Mouse (Mus musculus) liver, embryonic 15.5 days (tissue): Measurements from ENCODE around the gene Nlk. TPM values are rescaled to one million over a fixed set of nuclear protein-coding genes. Genes with fewer than 3 reads are reported as not detected.
A peak's percentile ranks its signal among the peaks of the same experiment; 100 is the strongest.
"Not testable (repeated sequence)": the region's sequence is repeated elsewhere in the genome, so short reads cannot be mapped to it uniquely, and the experiment has no call there.

ENCODE experiments used
- ATAC-seq: fragments of 200-750 bp; cut with Nextera tagmentation; 2 replicates; pipeline ENCODE4 v1.8.0; 2017; ENCODE audit warnings: moderate number of reproducible peaks, mild to moderate bottlenecking, moderate library complexity; ENCODE audit not compliant: insufficient read depth
- H3K27ac ChIP-seq: fragments of 300-500 bp; sonication (generic); replicated peaks from 2 replicates; pipeline ENCODE4 v1.5.1; 2015; ENCODE audit warnings: mild to moderate bottlenecking, inconsistent platforms
- H3K27me3 ChIP-seq: fragments of 300-500 bp; sonication (generic); 2 replicates; pipeline ENCODE4 v1.6.1; 2015; ENCODE audit warnings: mild to moderate bottlenecking, inconsistent platforms
- H3K36me3 ChIP-seq: fragments of 300-500 bp; sonication (generic); replicated peaks from 2 replicates; pipeline ENCODE4 v1.6.1; 2015; ENCODE audit warnings: moderate library complexity, mild to moderate bottlenecking, inconsistent platforms
- H3K4me1 ChIP-seq: fragments of 300-500 bp; sonication (generic); replicated peaks from 2 replicates; pipeline ENCODE4 v1.6.1; 2015; ENCODE audit warnings: inconsistent platforms
- H3K4me2 ChIP-seq: fragments of 300-500 bp; sonication (generic); 2 replicates; pipeline ENCODE4 v1.6.1; 2015; ENCODE audit warnings: moderate library complexity, mild to moderate bottlenecking, inconsistent platforms
- H3K4me3 ChIP-seq: fragments of 300-500 bp; sonication (generic); replicated peaks from 2 replicates; pipeline ENCODE4 v1.5.1; 2015; ENCODE audit warnings: mild to moderate bottlenecking, inconsistent platforms
- H3K9ac ChIP-seq: fragments of 300-500 bp; sonication (generic); 2 replicates; pipeline ENCODE4 v1.6.1; 2015; ENCODE audit warnings: moderate library complexity, mild to moderate bottlenecking, inconsistent platforms
- H3K9me3 ChIP-seq: fragments of 300-500 bp; sonication (generic); replicated peaks from 2 replicates; pipeline ENCODE4 v1.6.1; 2016; ENCODE audit warnings: inconsistent platforms
- WGBS: fragments of 180-500 bp; shearing (Covaris S2); methylation state at CpG from one replicate; pipeline ENCODE4 v1.1.7; 2015; ENCODE audit warnings: mixed read lengths; ENCODE audit not compliant: insufficient replicate concordance; 5-methylcytosine and 5-hydroxymethylcytosine counted together
- polyA plus RNA-seq: library from polyadenylated mRNA; unstranded; fragments of >200 nt; fragmentation: Nextera tagmentation; extraction: Ambion mirVana; gene quantifications from 2 replicates; pipeline ENCODE4 v1.2.1, GENCODE M21; 2015

The Nlk gene
- polyA plus RNA-seq, 1 experiment from 2014 or later: 4.1 TPM

DNA sequence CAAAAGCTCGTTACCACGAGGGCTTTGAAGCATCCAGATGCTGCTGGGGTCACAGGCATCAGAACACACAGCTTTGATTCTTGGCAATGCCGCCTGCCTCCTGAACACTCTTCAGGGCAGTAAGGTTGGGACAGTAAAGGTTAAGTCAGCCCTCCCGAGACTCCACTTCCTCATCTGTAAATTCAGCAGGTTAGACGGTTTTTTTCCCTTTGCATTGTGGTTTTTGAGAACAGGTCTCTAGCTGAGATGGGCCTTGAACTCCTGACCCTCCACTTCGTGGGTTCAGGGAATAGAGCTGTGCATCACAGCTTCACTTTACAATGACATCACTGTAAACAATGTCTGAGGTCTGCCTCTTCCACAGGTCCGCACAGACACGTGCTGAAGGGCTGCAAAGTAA, 152.0 kb downstream of the Nlk start:
- H3K9ac ChIP-seq: no peak overlapping the region
- 33% methylated on average over 8 of the region's 8 CpGs for WGBS
- no peak overlapping the region for H3K27ac ChIP-seq
- no peak for ATAC-seq
- no peak overlapping the region for H3K4me3 ChIP-seq
- peaks cover 50% of the 10 kb centered on the region for H3K36me3 ChIP-seq
- H3K9me3 ChIP-seq: no peaks in the 10 kb centered on the region
- peaks cover 43% of the 10 kb centered on the region for H3K4me1 ChIP-seq
- H3K4me2 ChIP-seq: no peak overlapping the region
- no peaks in the 10 kb centered on the region for H3K27me3 ChIP-seq

DNA sequence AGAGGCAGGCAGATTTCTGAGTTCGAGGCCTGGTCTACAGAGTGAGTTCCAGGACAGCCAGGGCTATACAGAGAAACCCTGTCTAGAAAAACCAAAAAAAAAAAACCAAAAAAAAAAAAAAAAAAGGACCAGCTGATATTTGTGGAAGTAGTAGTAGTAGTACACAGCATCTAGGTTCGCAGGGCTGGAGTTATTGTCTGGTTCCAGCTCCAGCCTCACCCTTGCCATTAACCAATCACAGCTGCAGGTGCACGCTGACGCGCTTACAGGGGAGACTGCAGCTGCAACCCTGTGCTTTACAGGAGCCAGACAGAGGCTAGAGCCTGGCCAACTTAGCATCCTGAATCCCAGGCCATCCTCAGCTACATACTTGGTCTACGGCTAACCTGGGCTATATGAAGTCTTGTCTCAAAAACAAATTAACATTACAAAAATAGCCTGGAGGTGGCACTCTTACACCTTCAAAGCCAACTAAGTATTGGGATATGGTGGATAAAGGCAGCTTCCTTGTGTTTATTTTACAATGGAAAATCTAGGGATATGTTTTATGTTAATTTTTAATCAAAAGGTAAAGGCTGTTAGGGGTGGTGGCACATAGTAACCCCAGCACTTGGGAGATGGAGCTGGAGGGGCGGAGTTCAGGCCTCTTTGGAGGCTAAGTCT, 152.6 kb downstream of the Nlk start:
- Histone ChIP-seq H3K9ac (no peak overlapping the region), H3K4me3 (no peak overlapping the region), H3K27ac (no peak overlapping the region), H3K27me3 (no peaks in the 10 kb centered on the region), H3K36me3 (peaks cover 56% of the 10 kb centered on the region), H3K4me1 (peaks cover 37% of the 10 kb centered on the region), H3K4me2 (no peak overlapping the region), H3K9me3 (no peaks in the 10 kb centered on the region)
- WGBS: 91% methylated on average over 7 of the region's 7 CpGs
- no peak for ATAC-seq

DNA sequence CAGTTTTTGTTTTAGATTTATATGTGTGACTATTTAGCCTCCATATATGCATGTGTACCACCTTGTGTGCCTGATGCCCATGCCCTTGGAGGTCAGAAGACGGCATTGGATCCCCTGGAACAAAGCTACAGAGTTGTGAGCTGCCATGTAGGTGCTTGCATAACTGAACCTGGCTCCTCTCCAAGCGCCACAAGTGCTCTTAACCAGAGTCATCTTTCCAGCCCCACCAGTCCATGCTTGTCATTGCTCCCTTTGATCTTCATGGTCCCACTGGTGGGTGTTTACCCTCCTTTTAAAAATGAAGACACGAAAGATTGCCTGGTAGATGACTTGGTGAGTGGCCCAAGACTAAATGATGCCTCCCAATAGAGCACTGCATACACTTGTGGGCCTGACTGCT, 156.8 kb downstream of the Nlk start:
- H3K27me3 ChIP-seq: no peaks in the 10 kb centered on the region
- peaks cover 65% of the 10 kb centered on the region for H3K36me3 ChIP-seq
- WGBS: 66% methylated on average over 3 of the region's 3 CpGs
- H3K9me3 ChIP-seq: no peaks in the 10 kb centered on the region
- no peak for ATAC-seq
- no peak overlapping the region for H3K4me3 ChIP-seq
- no peak overlapping the region for H3K27ac ChIP-seq
- no peak overlapping the region for H3K9ac ChIP-seq
- no peak overlapping the region for H3K4me2 ChIP-seq
- peaks cover 38% of the 10 kb centered on the region for H3K4me1 ChIP-seq

DNA sequence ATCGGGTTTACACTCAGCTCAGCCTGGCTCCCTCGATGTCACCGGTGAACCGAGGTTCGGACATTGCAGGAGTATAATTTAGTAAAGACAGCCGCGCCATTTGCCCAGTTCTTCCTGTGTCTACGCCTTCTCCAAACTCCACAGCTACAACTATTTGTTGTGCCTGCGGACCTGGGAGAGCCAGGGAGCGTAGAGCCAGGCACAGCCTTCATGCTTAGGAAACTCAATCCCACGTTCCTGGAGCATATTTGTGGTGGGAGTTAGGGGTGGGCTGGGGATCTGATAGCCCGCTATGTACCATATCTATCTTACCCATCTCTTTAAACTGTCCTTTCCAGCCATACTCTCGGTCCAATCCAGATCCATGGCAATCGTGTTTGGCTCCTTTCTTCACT, 160.5 kb downstream of the Nlk start:
- ATAC-seq: no peak
- Histone ChIP-seq H3K9ac (peak overlapping the region; percentile 87), H3K27ac (peak overlapping the region; percentile 90), H3K4me2 (peak overlapping the region; percentile 95), H3K9me3 (no peaks in the 10 kb centered on the region), H3K36me3 (peaks cover 32% of the 10 kb centered on the region), H3K27me3 (no peaks in the 10 kb centered on the region), H3K4me3 (peak overlapping the region; percentile 86), H3K4me1 (peaks cover 45% of the 10 kb centered on the region)
- under 1% methylated on average over 14 of the region's 14 CpGs for WGBS

DNA sequence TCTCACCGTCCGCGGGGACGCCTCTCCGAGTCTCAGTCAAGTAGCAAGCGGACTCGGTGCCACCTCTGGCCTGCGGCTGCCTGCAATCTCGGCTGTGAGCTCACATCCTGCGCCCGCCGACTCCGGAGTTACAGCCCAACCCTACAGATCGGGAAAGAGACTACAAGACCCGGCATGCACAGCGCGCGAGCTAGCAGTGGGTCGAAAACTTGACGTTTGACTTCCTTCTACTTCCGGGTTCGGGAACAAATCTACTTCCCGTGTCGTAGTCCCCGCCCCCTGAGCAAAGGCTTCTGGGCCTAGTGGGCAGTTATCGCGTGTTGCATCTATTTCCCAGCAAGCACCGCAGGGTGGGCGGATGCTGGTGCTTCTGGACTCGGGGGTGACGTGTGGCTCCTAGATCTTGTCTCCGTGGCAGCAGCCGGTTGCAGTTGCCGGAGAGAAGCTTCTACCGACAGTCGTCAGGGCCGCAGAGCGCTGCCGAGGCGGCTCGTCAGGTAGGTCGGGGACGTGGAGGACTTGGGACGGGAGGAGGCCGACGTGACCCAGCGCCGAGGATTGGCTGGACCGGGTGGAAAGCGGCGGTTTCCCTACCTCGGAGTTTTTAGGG, 161.0 kb downstream of the Nlk start, which contains the start of the genes Tnfaip1 and Ift20:
Gene Tnfaip1, minus strand, starts transcription at position 253 of the 610 bp plus-strand sequence.
Gene Ift20, plus strand, starts transcription at position 282 of the 610 bp plus-strand sequence.
- Histone ChIP-seq H3K9ac (peak within 1 kb of the TSS; percentile 87), H3K27ac (peak within 1 kb of the TSS; percentile 90), H3K9me3 (no peaks in the 10 kb centered on the region), H3K4me1 (peaks cover 45% of the 10 kb centered on the region), H3K4me2 (peak within 1 kb of the TSS; percentile 95), H3K36me3 (peaks cover 28% of the 10 kb centered on the region), H3K27me3 (no peaks in the 10 kb centered on the region), H3K4me3 (peak within 1 kb of the TSS; percentile 86)
- ATAC-seq: peak; percentile 95
- WGBS: under 1% methylated on average over 52 of the region's 52 CpGs

DNA sequence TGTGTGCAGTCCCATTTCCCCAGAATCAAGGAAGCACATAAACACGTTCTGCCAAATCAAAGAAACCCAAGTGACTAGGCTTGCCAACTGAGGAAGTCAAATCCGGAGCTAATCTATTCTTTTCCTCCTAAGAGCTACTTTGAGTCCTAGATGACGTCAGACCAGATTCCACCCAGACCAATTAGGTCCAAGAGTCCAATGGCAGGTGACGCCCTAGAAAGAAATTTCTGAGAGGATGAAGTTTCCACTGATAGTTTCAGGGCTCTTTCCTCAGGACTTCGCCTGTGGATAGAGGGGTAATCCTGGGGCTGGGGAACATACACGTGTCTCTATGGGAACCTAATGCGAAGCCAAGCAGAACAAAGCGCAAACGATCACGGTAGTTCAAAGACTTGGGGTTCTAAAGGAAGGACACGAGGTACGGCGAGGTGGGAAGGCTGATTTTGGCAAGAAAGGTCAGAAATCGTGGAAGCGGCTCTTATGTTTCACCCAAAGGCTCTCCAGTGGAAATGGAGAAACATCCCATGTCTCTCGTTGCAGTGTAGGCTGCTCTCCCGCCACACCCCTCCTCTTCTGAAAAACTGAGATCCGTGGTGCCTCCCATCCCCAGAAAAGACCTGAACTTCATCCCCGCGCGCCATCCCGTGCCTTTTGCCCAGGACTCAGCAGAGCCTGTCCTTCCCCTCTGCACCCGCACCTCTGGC, 161.6 kb downstream of the Nlk start:
- 1% methylated on average over 23 of the region's 23 CpGs for WGBS
- Histone ChIP-seq H3K9ac (peak overlapping the region; percentile 67), H3K4me2 (peak overlapping the region; percentile 95), H3K27ac (peak overlapping the region; percentile 90), H3K4me1 (peaks cover 45% of the 10 kb centered on the region), H3K36me3 (peaks cover 22% of the 10 kb centered on the region), H3K27me3 (no peaks in the 10 kb centered on the region), H3K4me3 (peak overlapping the region; percentile 86), H3K9me3 (no peaks in the 10 kb centered on the region)
- ATAC-seq: no peak

DNA sequence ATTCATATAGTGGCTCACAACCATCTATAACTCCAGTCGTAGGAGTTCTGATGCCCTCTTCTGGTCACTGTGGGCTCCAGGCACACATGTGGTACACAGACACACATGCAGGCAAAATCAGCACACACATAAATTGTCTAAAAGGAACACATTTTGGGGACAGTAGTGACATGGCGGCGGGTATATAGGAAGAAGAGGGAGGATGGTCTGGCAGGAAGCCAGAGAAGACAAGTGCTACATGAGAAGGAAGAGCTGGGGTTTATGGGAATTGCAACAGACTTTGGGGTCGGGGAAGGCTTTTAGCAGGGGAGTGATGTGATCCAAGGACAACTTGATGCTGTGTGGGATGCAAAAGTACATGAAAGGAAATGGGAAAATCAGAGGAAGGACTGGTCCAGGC, 162.7 kb downstream of the Nlk start:
- Histone ChIP-seq H3K27me3 (no peaks in the 10 kb centered on the region), H3K9me3 (no peaks in the 10 kb centered on the region), H3K27ac (no peak overlapping the region), H3K4me3 (no peak overlapping the region; the same call in 1 of the 2 replicates), H3K4me1 (peaks cover 45% of the 10 kb centered on the region), H3K9ac (no peak overlapping the region), H3K36me3 (peaks cover 16% of the 10 kb centered on the region), H3K4me2 (peak overlapping the region; percentile 95)
- ATAC-seq: no peak
- 61% methylated on average over 4 of the region's 4 CpGs for WGBS

DNA sequence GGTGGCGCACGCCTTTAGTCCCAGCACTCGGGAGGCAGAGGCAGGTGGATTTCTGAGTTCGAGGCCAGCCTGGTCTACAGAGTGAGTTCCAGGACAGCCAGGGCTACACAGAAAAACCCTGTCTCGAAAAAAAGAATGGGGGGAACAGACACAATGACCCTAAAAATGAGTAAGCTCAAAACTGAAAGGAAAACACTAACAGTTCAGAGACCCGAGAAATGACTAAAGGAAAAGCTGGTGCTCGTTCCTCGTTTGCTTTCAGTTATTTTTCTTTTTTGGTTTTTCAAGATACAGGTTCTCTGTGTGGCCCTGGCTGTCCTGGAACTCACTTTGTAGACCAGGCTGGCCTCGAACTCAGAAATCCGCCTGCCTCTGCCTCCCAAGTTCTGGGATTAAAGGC, 165.7 kb downstream of the Nlk start:
- Histone ChIP-seq H3K36me3 (peaks cover 23% of the 10 kb centered on the region; the same call in 1 of the 2 replicates), H3K4me1 (peaks cover 19% of the 10 kb centered on the region)
- not testable (repeated sequence) for H3K4me3 ChIP-seq, H3K9ac ChIP-seq, H3K27me3 ChIP-seq, H3K27ac ChIP-seq, ATAC-seq, H3K9me3 ChIP-seq, H3K4me2 ChIP-seq
- whole genome bisulfite sequencing: 66% methylated on average over 10 of the region's 10 CpGs

DNA sequence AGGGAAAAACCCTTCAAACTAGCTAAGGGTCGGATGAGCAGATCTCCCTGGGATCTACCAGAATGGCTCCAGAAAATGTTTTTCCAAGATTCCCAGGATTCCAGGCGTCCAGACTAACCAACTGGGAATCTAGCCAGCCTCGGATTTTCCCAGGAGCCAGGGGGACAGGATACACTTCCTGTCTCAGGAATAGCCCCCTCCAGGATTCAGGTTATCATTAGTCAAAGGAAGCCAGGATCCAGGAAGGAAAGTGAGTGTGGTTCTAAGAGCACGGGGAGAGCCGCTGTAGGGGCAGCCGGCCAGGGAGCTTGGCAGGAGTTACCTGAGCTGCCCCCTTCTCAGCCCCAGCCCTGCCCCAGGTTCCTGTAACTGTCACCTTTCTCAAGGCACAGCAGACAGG, 166.1 kb downstream of the Nlk start:
- no peak overlapping the region for H3K4me3 ChIP-seq
- H3K4me1 ChIP-seq: peaks cover 19% of the 10 kb centered on the region
- no peaks in the 10 kb centered on the region for H3K27me3 ChIP-seq
- peaks cover 28% of the 10 kb centered on the region for H3K36me3 ChIP-seq
- WGBS: 52% methylated on average over 6 of the region's 6 CpGs
- ATAC-seq: no peak
- no peak overlapping the region; the same call in 1 of the 2 replicates for H3K27ac ChIP-seq
- no peak overlapping the region for H3K4me2 ChIP-seq
- H3K9ac ChIP-seq: no peak overlapping the region
- no peaks in the 10 kb centered on the region for H3K9me3 ChIP-seq

DNA sequence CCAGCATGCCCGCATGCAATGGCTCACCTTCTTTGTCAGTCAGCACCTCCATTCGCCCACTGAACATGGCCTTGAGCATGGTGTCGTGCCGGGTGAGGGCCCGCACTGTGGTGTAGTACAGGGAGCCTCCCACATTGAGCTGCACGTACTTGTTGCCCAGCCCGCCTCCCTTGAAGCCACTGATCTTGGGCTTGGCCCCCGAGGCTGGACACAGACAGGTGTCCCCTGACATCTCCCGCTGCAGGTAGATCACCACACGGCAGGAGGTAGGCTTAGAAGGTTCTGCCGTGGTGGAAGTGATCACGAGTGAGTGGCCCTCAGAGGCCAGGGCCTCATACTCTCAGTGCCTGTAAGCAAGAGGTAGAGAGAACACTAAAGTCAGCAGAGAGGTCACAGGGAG, 167.2 kb downstream of the Nlk start:
- Histone ChIP-seq H3K4me1 (peaks cover 9% of the 10 kb centered on the region), H3K36me3 (peaks cover 35% of the 10 kb centered on the region), H3K9ac (no peak overlapping the region), H3K9me3 (no peaks in the 10 kb centered on the region), H3K4me3 (no peak overlapping the region), H3K27me3 (no peaks in the 10 kb centered on the region), H3K4me2 (no peak overlapping the region), H3K27ac (no peak overlapping the region)
- no peak for ATAC-seq
- 78% methylated on average over 12 of the region's 12 CpGs for WGBS

DNA sequence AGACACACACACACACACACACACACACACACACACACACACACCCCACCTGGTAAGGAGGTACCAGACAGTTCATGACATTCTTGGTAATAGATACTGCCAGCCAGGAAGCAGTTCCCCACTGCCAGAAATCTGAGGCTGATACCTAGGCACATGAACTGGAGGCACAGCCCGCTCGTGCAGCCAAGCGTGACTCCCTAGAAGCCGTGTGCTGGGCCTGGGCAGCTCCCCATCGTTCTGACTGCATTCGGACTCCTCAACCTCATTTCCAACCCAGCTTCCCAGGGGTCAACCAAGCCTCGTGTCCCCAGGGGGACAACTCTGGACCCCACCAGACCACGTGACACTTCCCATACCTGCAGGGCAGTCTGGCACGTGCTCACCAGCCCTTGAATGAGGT, 168.5 kb downstream of the Nlk start:
- Histone ChIP-seq H3K27me3 (no peaks in the 10 kb centered on the region), H3K4me1 (no peaks in the 10 kb centered on the region), H3K36me3 (peaks cover 48% of the 10 kb centered on the region), H3K4me3 (no peak overlapping the region), H3K4me2 (no peak overlapping the region), H3K27ac (no peak overlapping the region), H3K9ac (no peak overlapping the region), H3K9me3 (no peaks in the 10 kb centered on the region)
- WGBS: 78% methylated on average over 9 of the region's 9 CpGs
- no peak for ATAC-seq
